Mouse (Mus musculus): ENCODE results near the gene Kptn.

DNA sequence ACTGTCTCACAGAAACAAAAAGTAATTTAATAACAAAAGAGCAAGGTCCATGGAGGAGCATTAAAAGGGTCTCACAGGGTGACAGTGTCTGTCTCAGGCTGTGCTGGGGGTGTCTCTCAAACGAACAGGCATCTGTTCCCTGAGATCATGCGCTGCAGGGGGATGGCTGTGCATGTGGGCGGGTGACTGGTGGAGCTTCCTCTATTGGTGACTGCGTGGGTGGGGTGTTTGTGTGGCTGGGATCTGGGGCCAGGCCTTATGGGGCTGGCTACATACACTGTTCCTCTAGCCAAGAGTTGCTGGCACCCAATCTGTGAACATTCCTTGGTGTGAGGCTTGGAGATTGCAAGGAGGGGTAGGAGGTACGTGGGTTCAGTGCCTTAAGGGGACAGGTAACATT is 29.5 kb downstream of the Kptn start:
- TF ChIP-seq CTCF (IDR thresholded peaks at IDR 0.05; ENCODE audit: low read depth), result no peak
- TF ChIP-seq EP300 (IDR thresholded peaks at IDR 0.05; ENCODE audit: low read depth), result no peak
